Mouse (Mus musculus) liver, adult 2 months (tissue): ENCODE data around the gene Nkain4.

Source experiments
- CTCF ChIP-seq: fragments of 200-500 bp; IDR thresholded peaks from 2 replicates; pipeline ENCODE4 v1.5.1; 2011; ENCODE audit warnings: low read depth, low read length, control low read depth
- POLR2A ChIP-seq: fragments of 200-500 bp; IDR thresholded peaks from 2 replicates; pipeline ENCODE4 v1.6.1; 2011; ENCODE audit warnings: low read length, control low read depth; ENCODE audit not compliant: insufficient read depth; ENCODE audit errors: extremely low read depth

GRCm38 (mm10) chr2:180891075-180891834, 63.2 kb downstream of the Nkain4 start:
- TF ChIP-seq CTCF (no peak), POLR2A (no peak)
